Mouse (Mus musculus): ENCODE measurements at regions not wholly inside any gene's neighbourhood (a gene's known extent, or its start where the extent isn't known, plus 50 kb on each side); places are given as distances from the start of the nearest gene placed in this dataset.

DNA sequence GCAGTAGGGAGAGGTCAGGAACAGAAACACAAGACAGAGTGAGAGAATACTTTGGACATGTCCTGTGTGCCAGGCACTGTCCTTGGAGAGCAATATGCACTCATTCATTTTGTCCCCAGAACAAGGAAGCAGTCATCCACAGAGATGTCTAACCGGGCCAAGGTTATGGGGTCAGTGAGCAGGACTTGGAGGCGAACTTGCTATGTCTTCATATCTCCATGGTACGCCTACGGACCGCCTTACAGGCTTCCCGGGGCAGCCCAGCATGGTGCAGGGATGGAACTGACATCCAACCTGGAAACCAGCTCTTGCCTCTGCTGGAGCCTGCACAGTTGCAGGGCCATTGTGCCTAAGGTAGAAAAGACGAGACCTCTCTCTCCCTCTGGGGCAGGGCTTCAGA is 51.9 kb upstream of the Zmiz1 start:
- CTCF ChIA-PET, result no interaction called here

All from spleen, embryonic (tissue).